Mouse (Mus musculus): ENCODE results near the gene Hist1h3f. TPM values are rescaled to one million over a fixed set of nuclear protein-coding genes. Genes with fewer than 3 reads are reported as not detected.
A peak's percentile ranks its signal among the peaks of the same experiment; 100 is the strongest.

Hist1h3f gene
- polyA plus RNA-seq, 1 experiment from 2014 or later, result 1.4 TPM

- peaks cover 39% of the 10 kb centered on the region for H3K4me1 ChIP-seq (replicated peaks)
- H3K9me3 ChIP-seq (replicated peaks), result no peaks in the 10 kb centered on the region
- no peak overlapping the region for H3K9ac ChIP-seq
- no peaks in the 10 kb centered on the region for H3K27me3 ChIP-seq
- H3K4me3 ChIP-seq (replicated peaks), result peak overlapping the region; percentile 62
- H3K27ac ChIP-seq (replicated peaks), result peak overlapping the region; percentile 75
- 1% methylated on average over 6 of the region's 6 CpGs for WGBS (ENCODE audit: insufficient replicate concordance)
- peak; percentile 62 for ATAC-seq (ENCODE audit: insufficient read depth)
- H3K36me3 ChIP-seq (replicated peaks), result no peaks in the 10 kb centered on the region
- H3K4me2 ChIP-seq, result peak overlapping the region; percentile 89
Observed at GRCm38 (mm10) chr13:23518885-23519284, 25.0 kb upstream of the Hist1h3f start.

GRCm38 (mm10) chr13:23519416-23519815, 24.4 kb upstream of the Hist1h3f start:
- peak overlapping the region; percentile 75 for H3K27ac ChIP-seq (replicated peaks)
- H3K4me1 ChIP-seq (replicated peaks), result peaks cover 42% of the 10 kb centered on the region

DNA sequence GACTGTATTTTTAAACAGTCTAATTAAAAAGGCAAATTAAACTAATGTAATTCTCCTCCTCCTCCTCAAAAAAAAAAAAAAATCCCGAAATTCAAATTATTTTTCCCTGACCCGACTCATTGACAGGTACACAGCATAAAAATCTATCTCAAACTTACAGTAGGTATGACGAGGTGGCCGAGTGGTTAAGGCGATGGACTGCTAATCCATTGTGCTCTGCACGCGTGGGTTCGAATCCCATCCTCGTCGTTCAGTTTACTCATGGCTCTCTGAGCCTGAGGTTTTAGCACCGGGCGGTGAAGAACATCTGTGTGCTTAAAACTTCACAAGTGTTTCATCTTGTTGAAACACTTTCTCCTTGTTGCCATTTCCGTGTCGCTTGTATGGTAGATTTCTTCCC, 22.1 kb upstream of the Hist1h3f start:
- under 1% methylated on average over 14 of the region's 14 CpGs for WGBS (ENCODE audit: insufficient replicate concordance)
- H3K36me3 ChIP-seq (replicated peaks), result no peaks in the 10 kb centered on the region
- H3K27me3 ChIP-seq, result no peaks in the 10 kb centered on the region
- peak overlapping the region; percentile 13 for H3K4me3 ChIP-seq (replicated peaks)
- no peak overlapping the region for H3K9ac ChIP-seq
- peak overlapping the region; percentile 50 for H3K4me2 ChIP-seq
- H3K4me1 ChIP-seq (replicated peaks), result peaks cover 50% of the 10 kb centered on the region
- peak; percentile 32; the same call in 1 of the 2 replicates for ATAC-seq (ENCODE audit: insufficient read depth)
- H3K9me3 ChIP-seq (replicated peaks), result no peaks in the 10 kb centered on the region
- H3K27ac ChIP-seq (replicated peaks), result no peak overlapping the region

More at GRCm38 (mm10) chr13:23519416-23519815, 24.4 kb upstream of the Hist1h3f start:
- Histone ChIP-seq H3K9me3 (replicated peaks) (no peaks in the 10 kb centered on the region), H3K4me3 (replicated peaks) (peak overlapping the region; percentile 62), H3K27me3 (no peaks in the 10 kb centered on the region), H3K9ac (no peak overlapping the region), H3K36me3 (replicated peaks) (no peaks in the 10 kb centered on the region), H3K4me2 (peak overlapping the region; percentile 89)
- WGBS (ENCODE audit: insufficient replicate concordance), result under 1% methylated on average over 10 of the region's 10 CpGs
- peak; percentile 45 for ATAC-seq (ENCODE audit: insufficient read depth)

GRCm38 (mm10) chr13:23523976-23524375, 19.9 kb upstream of the Hist1h3f start:
- no peak overlapping the region for H3K9ac ChIP-seq
- no peaks in the 10 kb centered on the region for H3K9me3 ChIP-seq (replicated peaks)
- no peaks in the 10 kb centered on the region for H3K27me3 ChIP-seq
- H3K4me3 ChIP-seq (replicated peaks), result no peak overlapping the region
- no peaks in the 10 kb centered on the region for H3K36me3 ChIP-seq (replicated peaks)
- H3K4me1 ChIP-seq (replicated peaks), result peaks cover 56% of the 10 kb centered on the region
- 31% methylated on average over 5 of the region's 5 CpGs for WGBS (ENCODE audit: insufficient replicate concordance)
- no peak for ATAC-seq (ENCODE audit: insufficient read depth)
- H3K4me2 ChIP-seq, result no peak overlapping the region
- H3K27ac ChIP-seq (replicated peaks), result no peak overlapping the region

GRCm38 (mm10) chr13:23524654-23525053, 19.2 kb upstream of the Hist1h3f start:
- 11% methylated on average over 5 of the region's 5 CpGs for WGBS (ENCODE audit: insufficient replicate concordance)
- H3K4me2 ChIP-seq, result peak overlapping the region; percentile 18; the same call in 1 of the 2 replicates
- peaks cover 56% of the 10 kb centered on the region for H3K4me1 ChIP-seq (replicated peaks)
- 0 out of 2 replicates have a peak, but pooled peaks have one; percentile 13 for ATAC-seq (ENCODE audit: insufficient read depth)
- H3K27me3 ChIP-seq, result no peaks in the 10 kb centered on the region
- no peaks in the 10 kb centered on the region for H3K9me3 ChIP-seq (replicated peaks)
- H3K36me3 ChIP-seq (replicated peaks), result no peaks in the 10 kb centered on the region
- 0 out of 2 replicates have a peak overlapping the region, but pooled peaks have one; percentile 5 for H3K9ac ChIP-seq
- no peak overlapping the region for H3K4me3 ChIP-seq (replicated peaks)
- H3K27ac ChIP-seq (replicated peaks), result no peak overlapping the region

- Histone ChIP-seq H3K27ac (replicated peaks) (0 out of 2 replicates have a peak overlapping the region, but pooled peaks have one; percentile 25), H3K4me1 (replicated peaks) (peaks cover 44% of the 10 kb centered on the region), H3K4me2 (peak overlapping the region; percentile 65), H3K9me3 (replicated peaks) (no peaks in the 10 kb centered on the region), H3K9ac (peak overlapping the region; percentile 26; the same call in 1 of the 2 replicates), H3K27me3 (no peaks in the 10 kb centered on the region), H3K36me3 (replicated peaks) (no peaks in the 10 kb centered on the region), H3K4me3 (replicated peaks) (peak overlapping the region; percentile 45)
- 2% methylated on average over 10 of the region's 10 CpGs for WGBS (ENCODE audit: insufficient replicate concordance)
- ATAC-seq (ENCODE audit: insufficient read depth), result no peak
Observed at GRCm38 (mm10) chr13:23525901-23526300, 18.0 kb upstream of the Hist1h3f start.

DNA sequence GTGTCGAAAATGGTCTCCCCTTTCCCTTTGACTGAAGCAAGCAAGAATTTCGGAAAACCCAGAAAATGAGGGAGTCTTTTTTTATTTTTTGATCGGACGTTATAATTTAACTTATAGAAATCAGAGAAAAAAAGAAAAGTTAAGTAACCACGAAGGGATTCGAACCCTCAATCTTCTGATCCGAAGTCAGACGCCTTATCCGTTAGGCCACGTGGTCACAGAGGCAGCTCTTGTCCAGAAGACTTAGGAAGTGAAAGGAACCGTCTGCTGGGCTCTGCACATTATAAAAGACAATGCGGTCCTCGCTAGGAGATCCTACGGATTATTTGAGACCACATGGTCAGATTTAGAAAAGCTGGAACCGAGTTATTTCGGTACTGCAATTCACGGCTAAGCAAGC, 17.5 kb upstream of the Hist1h3f start:
- H3K4me3 ChIP-seq (replicated peaks), result peak overlapping the region; percentile 45
- no peaks in the 10 kb centered on the region for H3K9me3 ChIP-seq (replicated peaks)
- H3K9ac ChIP-seq, result peak overlapping the region; percentile 32; the same call in 1 of the 2 replicates
- H3K4me2 ChIP-seq, result peak overlapping the region; percentile 65
- H3K4me1 ChIP-seq (replicated peaks), result peaks cover 40% of the 10 kb centered on the region
- under 1% methylated on average over 17 of the region's 17 CpGs for WGBS (ENCODE audit: insufficient replicate concordance)
- ATAC-seq (ENCODE audit: insufficient read depth), result no peak
- no peaks in the 10 kb centered on the region for H3K36me3 ChIP-seq (replicated peaks)
- no peak overlapping the region for H3K27ac ChIP-seq (replicated peaks)
- H3K27me3 ChIP-seq, result no peaks in the 10 kb centered on the region

DNA sequence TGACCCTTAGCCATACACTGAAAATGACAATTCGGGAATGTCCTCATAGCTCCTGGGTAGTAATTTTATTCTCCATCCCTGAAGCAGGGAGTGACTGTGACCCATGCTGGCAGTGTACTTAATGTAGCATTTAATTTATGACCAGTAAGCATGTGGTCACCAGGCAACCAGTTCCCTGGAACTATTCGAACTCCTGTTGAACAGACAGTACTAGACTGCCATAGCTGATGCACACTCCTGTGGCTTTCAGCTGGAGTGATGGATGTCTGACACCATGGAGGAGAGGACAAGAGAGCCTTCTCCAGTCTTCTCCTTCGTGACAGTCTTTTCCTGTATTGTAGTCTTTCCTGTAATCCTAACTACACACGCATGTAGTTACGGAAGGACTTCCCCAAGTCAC, 14.8 kb upstream of the Hist1h3f start:
- Histone ChIP-seq H3K27me3 (no peaks in the 10 kb centered on the region), H3K36me3 (replicated peaks) (no peaks in the 10 kb centered on the region), H3K4me2 (no peak overlapping the region), H3K9ac (no peak overlapping the region), H3K9me3 (replicated peaks) (no peaks in the 10 kb centered on the region), H3K27ac (replicated peaks) (peak overlapping the region; percentile 29; the same call in 1 of the 2 replicates), H3K4me1 (replicated peaks) (peaks cover 45% of the 10 kb centered on the region), H3K4me3 (replicated peaks) (no peak overlapping the region)
- ATAC-seq (ENCODE audit: insufficient read depth), result no peak
- 80% methylated on average over 5 of the region's 5 CpGs for WGBS (ENCODE audit: insufficient replicate concordance)

DNA sequence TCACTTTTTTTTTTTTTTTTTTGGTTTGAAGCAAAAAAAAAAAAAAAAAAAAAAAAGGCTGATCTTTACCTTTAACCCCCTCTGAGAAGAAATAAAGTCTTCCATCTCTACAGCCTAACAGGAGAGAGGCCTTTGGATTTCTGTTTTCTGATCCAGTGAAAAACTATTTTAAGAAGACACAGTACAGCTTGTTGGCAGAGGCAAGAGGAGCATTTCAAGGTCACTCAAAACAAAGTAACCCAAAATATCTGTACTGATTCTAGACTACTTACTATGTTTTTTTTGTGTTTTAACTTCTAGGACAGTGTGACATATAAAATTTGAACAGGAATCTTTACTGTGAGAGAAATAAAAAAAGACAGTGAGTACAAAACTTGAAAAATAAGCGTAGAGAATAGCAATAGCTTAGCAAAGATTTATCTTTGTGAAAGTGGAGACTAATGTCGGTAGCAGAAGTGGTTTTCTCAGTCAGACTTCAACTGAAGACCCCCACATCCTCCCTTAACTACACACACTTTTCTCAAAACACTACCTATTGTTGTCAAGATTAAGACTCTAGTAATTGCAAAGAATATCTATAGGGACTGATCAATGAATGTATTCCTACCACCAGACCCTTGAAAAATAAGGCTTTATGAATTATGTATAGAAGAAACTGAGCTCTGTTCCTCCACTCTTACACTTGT, 14.2 kb upstream of the Hist1h3f start:
- no peak for ATAC-seq (ENCODE audit: insufficient read depth)
- Histone ChIP-seq H3K4me3 (replicated peaks) (peak overlapping the region; percentile 66), H3K36me3 (replicated peaks) (no peaks in the 10 kb centered on the region), H3K27me3 (no peaks in the 10 kb centered on the region), H3K4me1 (replicated peaks) (peaks cover 44% of the 10 kb centered on the region), H3K4me2 (peak overlapping the region; percentile 78), H3K9me3 (replicated peaks) (no peaks in the 10 kb centered on the region), H3K27ac (replicated peaks) (peak overlapping the region; percentile 98), H3K9ac (peak overlapping the region; percentile 75)
- 21% methylated on average over 2 of the region's 2 CpGs for whole genome bisulfite sequencing (ENCODE audit: insufficient replicate concordance)

GRCm38 (mm10) chr13:23530181-23530900, 13.5 kb upstream of the Hist1h3f start:
- Histone ChIP-seq H3K36me3 (replicated peaks) (no peaks in the 10 kb centered on the region), H3K27me3 (no peaks in the 10 kb centered on the region), H3K4me3 (replicated peaks) (peak overlapping the region; percentile 66), H3K4me1 (replicated peaks) (peaks cover 42% of the 10 kb centered on the region), H3K27ac (replicated peaks) (peak overlapping the region; percentile 98), H3K9me3 (replicated peaks) (no peaks in the 10 kb centered on the region), H3K9ac (peak overlapping the region; percentile 75), H3K4me2 (peak overlapping the region; percentile 78)
- WGBS (ENCODE audit: insufficient replicate concordance), result under 1% methylated on average over 20 of the region's 20 CpGs
- ATAC-seq (ENCODE audit: insufficient read depth), result no peak

Measured in liver, embryonic 15.5 days (tissue).